Mouse (Mus musculus) neural tube, embryonic 14.5 days (tissue): Measurements from ENCODE around the gene Gm11563. TPM values are rescaled to one million over a fixed set of nuclear protein-coding genes. Genes with fewer than 3 reads are reported as not detected.
"Not testable (repeated sequence)": the region's sequence is repeated elsewhere in the genome, so short reads cannot be mapped to it uniquely, and the experiment has no call there.

ENCODE experiments used
- ATAC-seq: fragments of 200-750 bp; cut with Nextera tagmentation; 2 replicates; pipeline ENCODE4 v1.8.0; 2017; ENCODE audit warnings: low read depth, mild to moderate bottlenecking, moderate TSS enrichment, moderate library complexity
- H3K27ac ChIP-seq: fragments of 300-500 bp; sonication (generic); 2 replicates; pipeline ENCODE4 v1.5.1; 2014; ENCODE audit warnings: low read depth, mild to moderate bottlenecking, control low read depth, low read length, moderate library complexity, mixed read lengths
- H3K27me3 ChIP-seq: fragments of 300-500 bp; sonication (generic); 2 replicates; pipeline ENCODE4 v1.6.1; 2014; ENCODE audit warnings: low read length; ENCODE audit not compliant: control insufficient read depth, insufficient read depth
- H3K36me3 ChIP-seq: fragments of 300-500 bp; sonication (generic); 2 replicates; pipeline ENCODE4 v1.6.1; 2014; ENCODE audit warnings: low read length, mixed read lengths; ENCODE audit not compliant: control insufficient read depth, insufficient read depth
- H3K4me1 ChIP-seq: fragments of 300-500 bp; sonication (generic); 2 replicates; pipeline ENCODE4 v1.6.1; 2014; ENCODE audit warnings: low read length; ENCODE audit not compliant: control insufficient read depth, insufficient read depth
- H3K4me2 ChIP-seq: fragments of 300-500 bp; sonication (generic); 2 replicates; pipeline ENCODE4 v1.6.1; 2014; ENCODE audit warnings: mild to moderate bottlenecking, low read depth, low read length, control low read depth
- H3K4me3 ChIP-seq: fragments of 300-500 bp; sonication (generic); 2 replicates; pipeline ENCODE4 v1.5.1; 2014; ENCODE audit warnings: low read depth, low read length, control low read depth, mixed read lengths
- H3K9ac ChIP-seq: fragments of 300-500 bp; sonication (generic); replicated peaks from 2 replicates; pipeline ENCODE4 v1.6.1; 2014; ENCODE audit warnings: low read depth, mild to moderate bottlenecking, control low read depth, low read length, mixed read lengths
- H3K9me3 ChIP-seq: fragments of 300-500 bp; sonication (generic); 2 replicates; pipeline ENCODE4 v1.6.1; 2016; ENCODE audit warnings: low read length; ENCODE audit not compliant: control insufficient read depth
- WGBS: fragments of 180-500 bp; shearing (Covaris S2); extraction: QIAGEN DNeasy Blood & Tissue Kit; methylation state at CpG from one replicate; pipeline ENCODE4 v1.1.7; 2014; 5-methylcytosine and 5-hydroxymethylcytosine counted together
- polyA plus RNA-seq: library from polyadenylated mRNA; unstranded; fragments of >200 nt; fragmentation: Nextera tagmentation; extraction: Ambion mirVana; gene quantifications from 2 replicates; pipeline ENCODE4 v1.2.1, GENCODE M21; 2014

The Gm11563 gene
- polyA plus RNA-seq, 1 experiment from 2014 or later, result not detected

GRCm38 (mm10) chr11:99646444-99646843 is 12.3 kb downstream of the Gm11563 start:
- no peak overlapping the region for H3K4me2 ChIP-seq
- no peak for ATAC-seq
- H3K27ac ChIP-seq, result no peak overlapping the region
- H3K4me3 ChIP-seq, result no peak overlapping the region
- no peaks in the 10 kb centered on the region for H3K9me3 ChIP-seq
- no peak overlapping the region for H3K9ac ChIP-seq
- no peaks in the 10 kb centered on the region for H3K27me3 ChIP-seq
- WGBS, result 91% methylated on average over 15 of the region's 15 CpGs
- no peaks in the 10 kb centered on the region for H3K36me3 ChIP-seq
- H3K4me1 ChIP-seq, result no peaks in the 10 kb centered on the region

- Histone ChIP-seq H3K27ac (no peak overlapping the region), H3K36me3 (no peaks in the 10 kb centered on the region), H3K9me3 (no peaks in the 10 kb centered on the region), H3K4me3 (no peak overlapping the region), H3K4me1 (no peaks in the 10 kb centered on the region), H3K9ac (no peak overlapping the region), H3K4me2 (no peak overlapping the region), H3K27me3 (no peaks in the 10 kb centered on the region)
- WGBS, result 61% methylated on average over 3 of the region's 3 CpGs
- no peak for ATAC-seq
Observed at GRCm38 (mm10) chr11:99644351-99644750, 14.4 kb downstream of the Gm11563 start.

GRCm38 (mm10) chr11:99643635-99644139 is 15.1 kb downstream of the Gm11563 start, which contains the start of gene Krtap4-7:
Gene Krtap4-7, minus strand, starts transcription at chr11:99644089.
- not testable (repeated sequence) for H3K9me3 ChIP-seq, H3K4me2 ChIP-seq, H3K27ac ChIP-seq, H3K4me1 ChIP-seq, H3K4me3 ChIP-seq, H3K27me3 ChIP-seq, H3K9ac ChIP-seq, H3K36me3 ChIP-seq, ATAC-seq
- WGBS, result 84% methylated on average over 9 of the region's 9 CpGs

GRCm38 (mm10) chr11:99640926-99641325 is 17.8 kb downstream of the Gm11563 start:
- Histone ChIP-seq H3K4me1 (no peaks in the 10 kb centered on the region), H3K9ac (no peak overlapping the region), H3K9me3 (no peaks in the 10 kb centered on the region), H3K27ac (no peak overlapping the region), H3K4me2 (no peak overlapping the region), H3K4me3 (no peak overlapping the region), H3K36me3 (no peaks in the 10 kb centered on the region), H3K27me3 (no peaks in the 10 kb centered on the region)
- no peak for ATAC-seq
- WGBS, result 60% methylated on average over 1 of the region's 1 CpGs

- Histone ChIP-seq H3K4me2 (no peak overlapping the region), H3K4me3 (no peak overlapping the region), H3K36me3 (no peaks in the 10 kb centered on the region), H3K9ac (no peak overlapping the region), H3K27ac (no peak overlapping the region), H3K9me3 (no peaks in the 10 kb centered on the region), H3K27me3 (no peaks in the 10 kb centered on the region), H3K4me1 (no peaks in the 10 kb centered on the region)
- 74% methylated on average over 1 of the region's 1 CpGs for WGBS
- no peak for ATAC-seq
Observed at GRCm38 (mm10) chr11:99637086-99637485, 21.7 kb downstream of the Gm11563 start.

GRCm38 (mm10) chr11:99634653-99635134 is 24.1 kb downstream of the Gm11563 start, which contains the start of gene Krtap4-2:
Gene Krtap4-2, minus strand, starts transcription at chr11:99635084.
- WGBS, result 45% methylated on average over 7 of the region's 8 CpGs
- Histone ChIP-seq H3K4me2 (no peak within 1 kb of the TSS), H3K27ac (no peak within 1 kb of the TSS), H3K36me3 (no peaks in the 10 kb centered on the region), H3K9ac (no peak within 1 kb of the TSS), H3K4me1 (no peaks in the 10 kb centered on the region), H3K27me3 (no peaks in the 10 kb centered on the region), H3K4me3 (no peak within 1 kb of the TSS), H3K9me3 (no peaks in the 10 kb centered on the region)
- ATAC-seq, result no peak

- H3K4me2 ChIP-seq, result no peak overlapping the region
- no peaks in the 10 kb centered on the region for H3K36me3 ChIP-seq
- H3K27me3 ChIP-seq, result no peaks in the 10 kb centered on the region
- ATAC-seq, result no peak
- H3K4me1 ChIP-seq, result no peaks in the 10 kb centered on the region
- H3K9me3 ChIP-seq, result no peaks in the 10 kb centered on the region
- H3K4me3 ChIP-seq, result no peak overlapping the region
- H3K9ac ChIP-seq, result no peak overlapping the region
- no peak overlapping the region for H3K27ac ChIP-seq
- whole genome bisulfite sequencing, result 72% methylated on average over 2 of the region's 2 CpGs
Observed at GRCm38 (mm10) chr11:99633293-99633692, 25.5 kb downstream of the Gm11563 start.

GRCm38 (mm10) chr11:99630890-99631289 is 27.9 kb downstream of the Gm11563 start:
- ATAC-seq, result no peak
- Histone ChIP-seq H3K36me3 (no peaks in the 10 kb centered on the region), H3K9ac (no peak overlapping the region), H3K27ac (no peak overlapping the region), H3K4me2 (no peak overlapping the region), H3K9me3 (no peaks in the 10 kb centered on the region), H3K4me1 (no peaks in the 10 kb centered on the region), H3K4me3 (no peak overlapping the region), H3K27me3 (no peaks in the 10 kb centered on the region)
- WGBS, result 89% methylated on average over 3 of the region's 3 CpGs

GRCm38 (mm10) chr11:99628138-99628537 is 30.6 kb downstream of the Gm11563 start, which contains the start of gene Krtap4-1:
Gene Krtap4-1, minus strand, starts transcription at chr11:99628238.
- Histone ChIP-seq H3K27me3 (no peaks in the 10 kb centered on the region), H3K9ac (no peak within 1 kb of the TSS), H3K36me3 (no peaks in the 10 kb centered on the region), H3K4me3 (no peak within 1 kb of the TSS), H3K4me2 (no peak within 1 kb of the TSS), H3K9me3 (no peaks in the 10 kb centered on the region), H3K27ac (no peak within 1 kb of the TSS), H3K4me1 (no peaks in the 10 kb centered on the region)
- ATAC-seq, result no peak
- 87% methylated on average over 4 of the region's 4 CpGs for WGBS
